Mouse (Mus musculus): ENCODE results near the gene Tbc1d14.

DNA sequence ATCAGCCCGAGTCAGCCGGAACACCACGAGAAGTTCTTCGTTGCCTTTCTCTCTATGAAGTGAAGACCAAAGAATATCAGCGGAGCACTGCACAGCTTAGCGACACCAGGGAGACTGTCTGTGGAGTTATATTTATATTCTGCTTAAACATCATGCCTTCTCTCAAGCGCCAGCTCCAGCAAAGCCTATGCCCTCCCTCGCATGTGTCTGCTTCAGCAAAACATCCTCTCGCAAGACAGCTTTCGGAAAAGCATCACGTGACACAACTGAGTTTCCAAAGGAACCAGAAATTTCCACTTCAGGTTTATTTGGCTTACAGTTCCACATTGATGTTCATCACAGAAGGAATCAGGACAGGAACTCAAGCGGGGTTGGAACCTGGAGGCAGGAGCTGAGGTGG lies 145.2 kb downstream of the Tbc1d14 start:
- TF ChIP-seq POLR2A (IDR thresholded peaks at IDR 0.05; ENCODE audit: extremely low read depth, insufficient read depth, low read length) (no peak), CTCF (IDR thresholded peaks at IDR 0.05; ENCODE audit: low read depth, low read length) (no peak)
